Mouse (Mus musculus) stomach, embryonic 14.5 days (tissue): ENCODE measurements around the gene Dpp3. TPM values are rescaled to one million over a fixed set of nuclear protein-coding genes. Genes with fewer than 3 reads are reported as not detected.

Experiments used
- ATAC-seq: fragments of 200-750 bp; cut with Nextera tagmentation; 2 replicates; pipeline ENCODE4 v1.8.0; 2017; ENCODE audit warnings: low read depth, moderate TSS enrichment; ENCODE audit not compliant: insufficient number of reproducible peaks, insufficient read depth, low FRiP score
- H3K27ac ChIP-seq: fragments of 300-500 bp; sonication (generic); 2 replicates; pipeline ENCODE4 v1.5.1; 2014; ENCODE audit warnings: mild to moderate bottlenecking, low read length, moderate library complexity, mixed read lengths
- H3K27me3 ChIP-seq: fragments of 300-500 bp; sonication (generic); 2 replicates; pipeline ENCODE4 v1.6.1; 2014; ENCODE audit warnings: low read length, control low read depth, mixed read lengths; ENCODE audit not compliant: control insufficient read depth, insufficient read depth
- H3K36me3 ChIP-seq: fragments of 300-500 bp; sonication (generic); 2 replicates; pipeline ENCODE4 v1.6.1; 2014; ENCODE audit warnings: mild to moderate bottlenecking, control low read depth, low read length, moderate library complexity, mixed read lengths; ENCODE audit not compliant: control insufficient read depth, insufficient read depth
- H3K4me1 ChIP-seq: fragments of 300-500 bp; sonication (generic); 2 replicates; pipeline ENCODE4 v1.6.1; 2014; ENCODE audit warnings: low read length, control low read depth, mixed read lengths; ENCODE audit not compliant: control insufficient read depth, insufficient read depth
- H3K4me2 ChIP-seq: fragments of 300-500 bp; sonication (generic); replicated peaks from 2 replicates; pipeline ENCODE4 v1.6.1; 2014; ENCODE audit warnings: low read depth, low read length, control low read depth
- H3K4me3 ChIP-seq: fragments of 300-500 bp; sonication (generic); 2 replicates; pipeline ENCODE4 v1.5.1; 2014; ENCODE audit warnings: low read depth, low read length, control low read depth
- H3K9ac ChIP-seq: fragments of 300-500 bp; sonication (generic); replicated peaks from 2 replicates; pipeline ENCODE4 v1.6.1; 2014; ENCODE audit warnings: low read depth, mild to moderate bottlenecking, control low read depth, low read length, moderate library complexity, mixed read lengths
- H3K9me3 ChIP-seq: fragments of 300-500 bp; sonication (generic); 2 replicates; pipeline ENCODE4 v1.6.1; 2016; ENCODE audit warnings: low read depth, low read length, control low read depth; ENCODE audit not compliant: control insufficient read depth
- WGBS: fragments of 180-500 bp; shearing (Covaris S2); extraction: QIAGEN DNeasy Blood & Tissue Kit; methylation state at CpG from one replicate; pipeline ENCODE4 v1.1.7; 2014; 5-methylcytosine and 5-hydroxymethylcytosine counted together
- polyA plus RNA-seq: library from polyadenylated mRNA; unstranded; fragments of >200 nt; fragmentation: Nextera tagmentation; extraction: Ambion mirVana; gene quantifications from 2 replicates; pipeline ENCODE4 v1.2.1, GENCODE M21; 2014

Dpp3 gene
- polyA plus RNA-seq, 1 experiment from 2014 or later = 90.1 TPM

DNA sequence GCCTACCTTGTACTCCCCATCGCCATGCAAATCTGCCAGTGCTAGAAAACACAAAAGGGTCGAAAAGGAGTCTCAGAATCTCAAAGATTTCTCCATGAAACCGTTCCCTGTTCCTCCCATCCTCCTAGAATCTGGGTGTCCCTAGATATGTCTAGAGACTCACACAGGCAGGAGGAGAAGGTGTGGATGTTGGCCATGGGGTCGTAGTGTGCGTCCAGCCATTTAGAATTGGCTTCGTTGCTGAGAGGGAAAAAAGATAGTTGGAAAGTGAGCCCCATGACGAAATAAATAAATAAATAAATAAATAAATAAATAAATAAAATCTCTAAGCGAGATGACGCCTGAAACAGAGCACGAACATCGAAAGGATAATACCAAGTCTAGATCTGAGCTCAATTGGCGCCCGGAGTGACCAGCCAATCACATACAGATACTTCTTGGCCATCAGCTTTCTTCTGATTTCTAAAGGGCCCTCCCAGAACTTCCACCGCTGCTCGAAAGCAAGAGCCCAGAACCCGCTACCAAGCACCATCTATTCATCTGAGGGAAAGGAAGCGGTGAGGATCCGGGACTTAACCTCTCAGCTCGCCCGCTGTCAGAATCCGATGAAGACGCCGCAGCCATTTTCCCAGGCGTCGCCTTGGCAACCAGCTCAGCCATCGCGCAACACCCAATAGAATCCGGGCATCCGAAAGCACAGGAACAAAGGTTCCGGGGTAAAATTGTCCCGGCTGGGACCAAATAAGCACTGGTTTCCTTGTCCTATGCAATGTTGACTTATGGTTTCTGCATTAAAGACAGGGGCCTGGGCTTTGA is 21.9 kb downstream of the Dpp3 start, which contains the start of gene Bbs1:
Bbs1 (minus strand) TSS at position 650 of the 816 bp plus-strand sequence.
- no peak within 1 kb of the TSS for H3K27ac ChIP-seq
- 9% methylated on average over 31 of the region's 31 CpGs for WGBS
- H3K4me1 ChIP-seq = no peaks in the 10 kb centered on the region
- no peaks in the 10 kb centered on the region for H3K9me3 ChIP-seq
- peak within 1 kb of the TSS; percentile 61 for H3K4me2 ChIP-seq
- ATAC-seq = peak; percentile 67; the same call in 1 of the 2 replicates
- H3K27me3 ChIP-seq = no peaks in the 10 kb centered on the region
- H3K9ac ChIP-seq = no peak within 1 kb of the TSS
- peaks cover 29% of the 10 kb centered on the region for H3K36me3 ChIP-seq
- peak within 1 kb of the TSS; percentile 58 for H3K4me3 ChIP-seq

DNA sequence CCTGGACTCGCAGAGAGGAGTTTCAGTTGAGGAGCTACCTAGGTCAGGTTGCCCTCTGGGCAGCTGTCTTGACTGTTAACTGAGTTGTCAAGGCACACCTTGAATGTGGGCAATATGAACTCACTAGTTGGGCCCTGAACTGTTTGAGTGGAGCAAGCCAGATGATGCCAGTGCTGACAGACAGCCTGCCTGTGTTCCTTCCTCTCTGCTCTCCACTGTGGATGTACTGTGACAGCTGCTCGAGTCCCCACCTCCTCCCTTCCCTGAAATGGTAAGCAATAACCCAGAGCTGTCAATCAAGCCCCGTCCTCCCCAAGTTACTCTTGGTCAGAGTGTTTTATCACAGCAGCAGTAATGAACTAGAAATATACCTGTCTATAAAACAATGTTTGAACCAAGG is 28.2 kb downstream of the Dpp3 start:
- Histone ChIP-seq H3K4me1 (no peaks in the 10 kb centered on the region), H3K9ac (no peak overlapping the region), H3K36me3 (no peaks in the 10 kb centered on the region), H3K27me3 (no peaks in the 10 kb centered on the region), H3K4me2 (no peak overlapping the region), H3K9me3 (no peaks in the 10 kb centered on the region), H3K27ac (no peak overlapping the region), H3K4me3 (no peak overlapping the region)
- no peak for ATAC-seq
- 72% methylated on average over 3 of the region's 3 CpGs for WGBS

DNA sequence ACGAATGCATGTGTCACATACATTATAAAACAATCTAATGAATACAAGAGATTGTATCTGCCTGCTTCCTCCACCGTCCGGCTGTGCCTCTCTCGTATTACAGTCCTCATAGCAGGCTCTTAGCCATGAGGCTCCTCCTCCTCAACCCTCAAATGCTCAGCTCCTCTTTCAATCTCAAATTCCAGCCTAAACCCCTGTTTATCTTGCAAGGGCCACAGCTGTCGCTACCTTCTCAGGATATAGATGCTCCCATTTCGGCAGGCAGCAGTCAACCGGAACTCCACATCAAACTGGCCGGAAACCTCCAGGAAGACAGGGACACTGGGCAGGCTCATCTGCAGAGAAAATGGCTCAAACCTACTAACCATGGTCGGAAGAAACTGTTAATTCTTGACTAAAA is 29.1 kb downstream of the Dpp3 start:
- Histone ChIP-seq H3K4me1 (no peaks in the 10 kb centered on the region), H3K27me3 (no peaks in the 10 kb centered on the region), H3K4me3 (no peak overlapping the region), H3K36me3 (no peaks in the 10 kb centered on the region), H3K4me2 (no peak overlapping the region), H3K9me3 (no peaks in the 10 kb centered on the region), H3K9ac (no peak overlapping the region), H3K27ac (no peak overlapping the region)
- WGBS = 60% methylated on average over 9 of the region's 9 CpGs
- ATAC-seq = no peak

DNA sequence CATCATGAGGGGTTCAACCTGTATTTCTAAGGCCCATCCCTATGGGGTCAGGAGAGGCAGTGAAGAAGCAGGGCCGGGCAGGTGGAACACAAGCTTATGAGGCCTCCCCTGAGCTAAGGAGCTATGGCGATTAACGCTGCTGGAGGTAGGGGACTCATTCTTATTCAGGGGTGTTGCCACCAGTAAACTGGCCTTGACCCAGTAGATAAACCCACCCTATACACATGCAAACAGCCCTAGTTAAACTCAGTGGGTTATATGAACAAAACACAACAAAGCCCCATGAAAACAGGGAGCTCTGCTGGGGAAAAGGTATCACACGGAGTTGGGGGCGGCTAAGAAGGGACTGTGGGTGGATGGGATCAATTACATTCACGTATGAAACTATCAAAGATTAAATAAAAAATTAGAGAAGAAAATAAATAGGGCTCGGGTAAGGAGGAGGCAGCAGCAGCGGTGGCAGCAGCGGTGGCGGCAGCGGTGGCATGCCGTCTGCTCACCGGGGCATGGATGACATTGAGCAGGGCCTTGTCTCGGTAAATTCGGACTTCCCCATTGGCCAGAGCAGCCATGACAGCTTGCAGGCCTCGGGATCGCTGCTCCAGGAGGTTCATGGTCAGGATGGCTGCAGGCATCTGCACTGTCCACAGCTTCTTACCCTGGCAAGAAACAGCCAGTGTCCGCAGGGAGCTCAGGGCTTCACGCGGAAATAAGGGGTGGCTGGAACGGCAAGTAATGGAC is 31.1 kb downstream of the Dpp3 start:
- 54% methylated on average over 21 of the region's 21 CpGs for WGBS
- Histone ChIP-seq H3K9me3 (no peaks in the 10 kb centered on the region), H3K9ac (no peak overlapping the region), H3K4me3 (no peak overlapping the region), H3K27me3 (no peaks in the 10 kb centered on the region), H3K4me1 (no peaks in the 10 kb centered on the region), H3K27ac (no peak overlapping the region), H3K4me2 (no peak overlapping the region), H3K36me3 (no peaks in the 10 kb centered on the region)
- no peak for ATAC-seq

DNA sequence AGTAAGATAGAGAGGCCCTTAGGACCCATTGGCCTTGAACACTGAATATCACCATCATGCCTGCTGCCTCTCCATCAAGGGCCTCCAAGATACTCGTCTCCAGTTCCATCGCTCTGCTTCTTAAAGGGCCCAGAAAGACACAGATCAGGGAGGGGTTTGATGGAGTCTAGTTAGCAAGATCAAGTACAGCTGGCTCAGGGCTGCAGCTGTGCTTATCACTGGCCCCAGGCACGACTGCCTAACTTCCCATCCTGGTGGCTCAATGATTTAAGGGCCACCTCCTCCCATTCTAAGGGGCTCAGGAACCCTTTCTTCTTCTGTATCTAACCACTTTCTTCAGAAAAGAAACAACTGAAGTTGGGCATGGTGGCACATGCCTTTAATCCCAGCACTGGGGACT is 36.3 kb downstream of the Dpp3 start:
- no peak overlapping the region for H3K4me3 ChIP-seq
- H3K9ac ChIP-seq = no peak overlapping the region
- no peaks in the 10 kb centered on the region for H3K4me1 ChIP-seq
- H3K36me3 ChIP-seq = no peaks in the 10 kb centered on the region; the same call in 1 of the 2 replicates
- 74% methylated on average over 3 of the region's 3 CpGs for WGBS
- no peaks in the 10 kb centered on the region for H3K9me3 ChIP-seq
- ATAC-seq = no peak
- no peaks in the 10 kb centered on the region for H3K27me3 ChIP-seq
- no peak overlapping the region for H3K27ac ChIP-seq
- no peak overlapping the region for H3K4me2 ChIP-seq

DNA sequence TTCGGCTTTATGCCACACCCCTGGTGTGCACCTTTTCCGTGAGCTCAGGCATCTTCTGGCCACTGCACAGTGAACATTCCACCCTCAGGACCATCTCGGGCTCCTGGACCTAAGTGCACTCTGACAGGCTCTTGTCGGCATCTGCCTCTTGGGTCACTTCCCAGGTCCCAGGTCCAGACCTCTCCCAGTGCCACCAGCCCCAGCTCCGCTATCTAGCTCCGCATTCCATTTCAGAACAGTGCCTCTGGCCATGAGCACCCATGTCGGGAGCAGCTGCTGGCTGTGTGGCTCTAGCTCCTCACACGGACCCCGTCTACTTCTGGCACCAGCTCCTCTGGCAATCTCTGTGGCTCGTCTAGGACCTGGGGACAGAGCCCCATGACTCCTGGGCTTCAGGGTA is 38.3 kb downstream of the Dpp3 start:
- Histone ChIP-seq H3K27ac (no peak overlapping the region), H3K4me2 (no peak overlapping the region), H3K4me3 (no peak overlapping the region), H3K9ac (no peak overlapping the region), H3K36me3 (no peaks in the 10 kb centered on the region; the same call in 1 of the 2 replicates), H3K9me3 (no peaks in the 10 kb centered on the region), H3K27me3 (no peaks in the 10 kb centered on the region), H3K4me1 (no peaks in the 10 kb centered on the region)
- 79% methylated on average over 10 of the region's 10 CpGs for WGBS
- ATAC-seq = no peak

DNA sequence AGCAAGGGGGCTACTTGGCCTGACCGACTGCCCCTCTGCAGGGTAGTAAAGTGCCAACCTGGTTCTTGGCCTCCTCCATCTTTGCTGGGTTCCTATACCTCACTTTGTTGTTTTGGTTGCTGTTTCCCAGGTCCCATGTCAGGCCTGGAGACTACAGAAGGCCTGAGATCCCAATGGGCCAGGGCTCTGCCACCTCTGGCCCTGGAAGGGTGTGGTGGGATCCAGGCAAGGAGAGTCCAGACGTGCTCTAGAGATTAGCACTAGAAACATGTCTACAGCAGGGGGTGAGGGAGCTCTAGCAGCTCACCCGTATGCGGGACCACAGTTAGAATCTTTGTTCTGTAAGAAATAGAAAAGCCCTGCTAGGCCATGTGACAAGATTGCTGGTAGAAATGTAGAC is 44.1 kb downstream of the Dpp3 start:
- no peaks in the 10 kb centered on the region for H3K27me3 ChIP-seq
- H3K9ac ChIP-seq = no peak overlapping the region
- WGBS = 78% methylated on average over 4 of the region's 4 CpGs
- H3K27ac ChIP-seq = no peak overlapping the region
- H3K4me3 ChIP-seq = no peak overlapping the region
- 0 out of 2 replicates have a peak, but pooled peaks cover 5% of the 10 kb centered on the region for H3K4me1 ChIP-seq
- ATAC-seq = no peak
- H3K36me3 ChIP-seq = no peaks in the 10 kb centered on the region; the same call in 1 of the 2 replicates
- no peaks in the 10 kb centered on the region for H3K9me3 ChIP-seq
- H3K4me2 ChIP-seq = no peak overlapping the region

DNA sequence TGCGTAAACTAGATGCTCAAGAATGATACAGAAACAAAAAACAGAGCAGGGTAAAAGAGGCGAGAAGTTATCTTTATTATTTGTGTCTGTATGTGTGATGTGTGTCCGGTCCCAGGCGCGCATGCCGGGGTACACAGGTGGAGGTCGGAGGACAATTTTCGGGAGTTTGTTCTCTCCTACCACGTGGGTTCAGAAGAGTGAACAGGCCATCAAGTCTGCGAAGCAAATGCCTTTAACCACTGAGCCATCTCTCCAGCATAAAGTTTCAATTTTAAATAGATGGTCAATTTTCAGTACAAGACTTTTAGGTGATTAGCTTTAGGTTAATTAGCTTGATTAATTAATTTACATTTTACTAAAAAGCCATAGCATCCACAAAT is 48.8 kb downstream of the Dpp3 start:
- Histone ChIP-seq H3K4me1 (0 out of 2 replicates have a peak, but pooled peaks cover 7% of the 10 kb centered on the region), H3K4me2 (peak overlapping the region; percentile 89), H3K4me3 (peak overlapping the region; percentile 95), H3K9me3 (no peaks in the 10 kb centered on the region), H3K9ac (peak overlapping the region; percentile 64; the same call in 1 of the 2 replicates), H3K27me3 (no peaks in the 10 kb centered on the region), H3K27ac (no peak overlapping the region), H3K36me3 (no peaks in the 10 kb centered on the region; the same call in 1 of the 2 replicates)
- 59% methylated on average over 10 of the region's 10 CpGs for WGBS
- ATAC-seq = no peak
